Mouse (Mus musculus): ENCODE data around the gene Cebpz. TPM values are rescaled to one million over a fixed set of nuclear protein-coding genes. Genes with fewer than 3 reads are reported as not detected.

Gene Cebpz
- polyA plus RNA-seq, 1 experiment, result 6.2 TPM

DNA sequence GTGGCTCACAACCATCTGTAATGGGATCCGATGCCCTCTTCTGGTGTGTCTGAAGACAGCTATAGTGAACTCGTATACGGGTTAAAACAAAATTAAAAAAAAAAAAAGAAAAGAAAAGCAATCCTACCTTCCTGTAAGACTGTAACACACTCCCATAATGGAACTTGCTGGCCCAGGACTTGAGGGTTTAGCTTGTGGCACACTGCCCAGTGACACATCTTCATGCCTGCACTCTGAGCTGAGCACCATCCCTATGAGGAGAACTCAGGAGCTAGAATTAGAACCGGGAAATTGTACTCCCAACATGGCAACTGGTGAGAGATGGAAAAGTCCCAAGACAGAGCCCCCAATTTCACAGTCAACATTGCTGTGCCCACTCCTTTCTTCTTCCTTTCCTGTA lies 53.6 kb downstream of the Cebpz start:
- Histone ChIP-seq H3K27ac (ENCODE audit: control insufficient read depth, insufficient read depth, low read depth, low read length) (no peak overlapping the region), H3K4me1 (ENCODE audit: control insufficient read depth, insufficient read depth, low read length) (peaks cover 7% of the 10 kb centered on the region), H3K36me3 (ENCODE audit: control insufficient read depth, insufficient read depth, low read length) (no peaks in the 10 kb centered on the region), H3K27me3 (ENCODE audit: control insufficient read depth, insufficient read depth, low read length) (no peaks in the 10 kb centered on the region), H3K4me3 (ENCODE audit: control insufficient read depth, low read depth, low read length) (peak overlapping the region; percentile 92)
- TF ChIP-seq POLR2A (IDR thresholded peaks at IDR 0.05; ENCODE audit: control insufficient read depth, low read depth, low read length) (no peak), CTCF (IDR thresholded peaks at IDR 0.05; ENCODE audit: control insufficient read depth, insufficient read depth, insufficient replicate concordance, low read depth, low read length) (no peak)

DNA sequence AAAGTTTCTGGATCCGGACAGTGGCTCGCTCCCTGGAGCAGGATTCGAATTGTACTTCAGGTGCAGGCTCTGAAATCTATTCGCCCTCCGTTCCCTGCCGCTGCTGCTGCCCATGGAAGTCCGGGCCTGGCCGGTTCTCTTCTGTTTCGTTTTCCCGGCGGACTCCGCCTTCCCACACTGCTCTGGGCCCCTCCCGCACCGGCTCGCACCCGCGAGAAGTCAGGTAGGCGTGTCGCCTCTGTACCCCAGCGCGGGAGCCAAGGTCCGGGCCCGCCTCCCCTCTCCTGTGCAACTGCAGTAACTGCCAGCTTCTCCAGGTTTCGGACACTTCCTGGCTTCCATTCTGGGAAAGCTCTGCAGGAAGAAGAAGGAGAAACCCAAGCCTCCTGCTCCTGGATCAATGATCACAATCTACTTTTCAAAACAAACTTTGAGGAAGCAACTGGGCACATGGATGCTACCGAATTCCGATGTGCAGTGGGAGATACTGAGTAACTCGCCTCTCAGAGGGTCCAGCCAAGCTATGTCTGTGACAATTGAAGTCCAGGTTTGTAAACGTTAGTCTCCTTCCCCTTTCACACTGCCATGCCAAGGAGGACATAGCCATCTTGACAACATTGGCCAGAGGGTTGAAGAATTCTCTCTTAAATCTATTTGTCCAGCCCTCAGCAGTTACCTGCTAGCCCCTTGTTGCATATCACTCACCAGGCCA lies 54.3 kb downstream of the Cebpz start, which contains the start of gene Eif2ak2:
TSS of gene Eif2ak2 (minus strand) at position 173 of the 712 bp plus-strand sequence.
- H3K36me3 ChIP-seq (ENCODE audit: control insufficient read depth, insufficient read depth, low read length), result no peaks in the 10 kb centered on the region
- no peak for TF ChIP-seq CTCF (IDR thresholded peaks at IDR 0.05; ENCODE audit: control insufficient read depth, insufficient read depth, insufficient replicate concordance, low read depth, low read length)
- TF ChIP-seq POLR2A (IDR thresholded peaks at IDR 0.05; ENCODE audit: control insufficient read depth, low read depth, low read length), result peak; percentile 57
- H3K27ac ChIP-seq (ENCODE audit: control insufficient read depth, insufficient read depth, low read depth, low read length), result peak within 1 kb of the TSS; percentile 60
- peak within 1 kb of the TSS; percentile 92 for H3K4me3 ChIP-seq (ENCODE audit: control insufficient read depth, low read depth, low read length)
- no peaks in the 10 kb centered on the region for H3K27me3 ChIP-seq (ENCODE audit: control insufficient read depth, insufficient read depth, low read length)
- peaks cover 7% of the 10 kb centered on the region for H3K4me1 ChIP-seq (ENCODE audit: control insufficient read depth, insufficient read depth, low read length)

DNA sequence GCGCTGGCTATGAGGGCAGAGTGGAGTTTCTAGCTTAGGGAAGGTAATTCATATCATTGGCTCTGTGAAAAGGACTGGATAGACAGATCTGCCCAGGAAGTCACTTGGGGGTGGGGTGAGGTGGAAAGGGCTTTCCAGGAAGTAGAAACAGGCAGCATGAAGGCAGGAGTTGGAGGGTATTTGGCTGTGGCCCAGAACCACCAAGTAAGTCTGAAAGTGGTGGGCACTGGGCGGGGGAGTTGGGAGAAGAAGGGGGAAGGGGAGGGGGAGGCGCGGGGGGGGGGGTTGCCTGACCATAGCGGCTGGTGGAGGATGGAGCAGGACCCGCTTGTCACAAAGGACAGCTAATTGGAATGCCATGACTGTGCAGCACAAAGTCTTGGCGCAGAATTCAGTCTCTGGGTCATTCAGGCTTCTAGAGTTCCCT lies 55.0 kb downstream of the Cebpz start:
- Histone ChIP-seq H3K36me3 (ENCODE audit: control insufficient read depth, insufficient read depth, low read length) (no peaks in the 10 kb centered on the region), H3K4me3 (ENCODE audit: control insufficient read depth, low read depth, low read length) (peak overlapping the region; percentile 92), H3K27me3 (ENCODE audit: control insufficient read depth, insufficient read depth, low read length) (no peaks in the 10 kb centered on the region), H3K27ac (ENCODE audit: control insufficient read depth, insufficient read depth, low read depth, low read length) (peak overlapping the region; percentile 60), H3K4me1 (ENCODE audit: control insufficient read depth, insufficient read depth, low read length) (peaks cover 7% of the 10 kb centered on the region)
- no peak for TF ChIP-seq POLR2A (IDR thresholded peaks at IDR 0.05; ENCODE audit: control insufficient read depth, low read depth, low read length)
- TF ChIP-seq CTCF (IDR thresholded peaks at IDR 0.05; ENCODE audit: control insufficient read depth, insufficient read depth, insufficient replicate concordance, low read depth, low read length), result no peak

DNA sequence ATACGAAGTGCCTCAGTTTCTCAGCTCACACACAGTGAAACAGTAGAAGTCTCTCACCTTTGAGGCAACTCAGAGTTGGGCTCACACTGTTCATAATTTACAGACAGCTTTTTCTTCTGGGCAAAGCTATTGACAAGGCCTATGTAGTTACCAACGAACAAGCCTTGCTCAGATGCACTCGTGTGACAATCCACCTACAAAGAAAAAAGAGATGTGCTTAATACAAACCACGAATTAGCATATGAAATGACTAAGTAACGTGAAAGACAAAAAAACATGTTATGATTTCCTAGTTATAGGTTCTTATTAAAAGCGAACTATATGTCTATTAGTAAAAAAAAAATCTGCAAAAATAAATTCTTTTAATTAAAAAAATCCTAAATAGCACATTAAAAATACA lies 63.0 kb downstream of the Cebpz start:
- Histone ChIP-seq H3K36me3 (ENCODE audit: control insufficient read depth, insufficient read depth, low read length) (no peaks in the 10 kb centered on the region), H3K4me1 (ENCODE audit: control insufficient read depth, insufficient read depth, low read length) (peaks cover 4% of the 10 kb centered on the region), H3K27me3 (ENCODE audit: control insufficient read depth, insufficient read depth, low read length) (no peaks in the 10 kb centered on the region), H3K27ac (ENCODE audit: control insufficient read depth, insufficient read depth, low read depth, low read length) (no peak overlapping the region), H3K4me3 (ENCODE audit: control insufficient read depth, low read depth, low read length) (no peak overlapping the region)
- TF ChIP-seq CTCF (IDR thresholded peaks at IDR 0.05; ENCODE audit: control insufficient read depth, insufficient read depth, insufficient replicate concordance, low read depth, low read length), result no peak
- TF ChIP-seq POLR2A (IDR thresholded peaks at IDR 0.05; ENCODE audit: control insufficient read depth, low read depth, low read length), result no peak

Other genes with a start within 250 kb of the Cebpz start
- 7.1 and 7.9 TPM in 2 replicates for gene Strn, start 199.9 kb downstream of the Cebpz start, polyA plus RNA-seq (2012; rRNA removed)
- gene Heatr5b, start 101.7 kb downstream of the Cebpz start, polyA plus RNA-seq (2012; rRNA removed), result 14.8 and 16.1 TPM in 2 replicates
- 12.6 and 17.3 TPM in 2 replicates for gene Gpatch11, start 101.5 kb downstream of the Cebpz start, polyA plus RNA-seq (2012; rRNA removed)
- 3.8 and 4.1 TPM in 2 replicates for gene Eif2ak2, start 54.5 kb downstream of the Cebpz start, polyA plus RNA-seq (2012; rRNA removed)
- gene Sult6b1, start 30.1 kb downstream of the Cebpz start, polyA plus RNA-seq (2012; rRNA removed), result 0.17 and 0.25 TPM in 2 replicates
- 9.3 and 11.7 TPM in 2 replicates for gene Cebpzos, start 20.6 kb downstream of the Cebpz start, polyA plus RNA-seq (2012; rRNA removed)
- gene Ndufaf7, start 70 bp upstream of the Cebpz start, polyA plus RNA-seq (2012; rRNA removed), result 16.1 and 16.2 TPM in 2 replicates
- gene Prkd3, start 83.8 kb upstream of the Cebpz start, polyA plus RNA-seq (2012; rRNA removed), result 3.2 and 4.2 TPM in 2 replicates
- gene Qpct, start 114.8 kb upstream of the Cebpz start, polyA plus RNA-seq (2012; rRNA removed), result 19.9 and 30.7 TPM in 2 replicates